Mouse (Mus musculus): Measurements from ENCODE around the gene B3gnt6.
"Not testable (repeated sequence)": the region's sequence is repeated elsewhere in the genome, so short reads cannot be mapped to it uniquely, and the experiment has no call there.

The B3gnt6 gene

DNA sequence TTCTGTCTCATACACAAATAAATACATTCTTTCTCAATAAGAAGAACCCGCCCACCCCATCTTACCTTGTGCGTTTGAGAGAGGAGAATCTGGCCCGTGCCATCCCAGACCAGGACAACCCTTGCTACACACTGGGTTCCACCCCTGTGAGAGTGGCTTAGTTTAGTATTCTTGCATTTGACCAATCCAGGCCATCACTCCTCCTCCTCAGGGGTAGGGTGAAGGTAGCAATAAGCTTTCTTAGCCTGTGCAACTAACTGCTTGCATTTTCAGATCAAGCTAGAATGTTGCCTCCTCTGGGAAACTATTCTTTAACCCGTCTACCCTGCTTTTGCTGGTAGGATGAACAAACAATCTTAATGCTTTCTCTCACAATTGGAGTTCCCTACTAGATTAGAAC lies at the start of gene B3gnt6:
Gene B3gnt6, minus strand, starts transcription at position 101 of the 400 bp plus-strand sequence.
- DNase-seq (ENCODE audit: extremely low spot score, low read depth, low spot score) = no peak

- no peak for DNase-seq (ENCODE audit: extremely low spot score, low read depth, low spot score)
Observed at GRCm38 (mm10) chr7:98236686-98237359, 37.5 kb upstream of the B3gnt6 start.

DNA sequence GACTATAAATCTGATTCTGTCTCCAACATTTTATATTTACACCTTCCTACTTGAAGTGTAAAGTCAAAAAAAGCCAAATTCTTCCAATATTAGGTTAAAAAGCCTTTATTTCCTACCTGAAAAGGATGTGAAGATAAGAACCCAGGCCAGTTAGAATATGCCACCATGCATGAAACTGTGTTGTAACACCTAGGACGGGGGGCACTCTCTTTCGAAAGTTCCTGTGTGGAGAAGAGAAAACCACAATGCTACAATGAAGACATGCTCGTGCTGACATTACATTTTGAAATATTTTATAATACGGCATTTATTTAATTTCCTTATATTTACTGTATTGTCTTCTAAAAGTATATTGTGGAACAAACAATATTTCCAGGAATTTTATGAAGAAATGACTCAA lies 24.5 kb upstream of the B3gnt6 start:
- no peak for DNase-seq (ENCODE audit: extremely low spot score, low read depth, low spot score)

- DNase-seq (ENCODE audit: extremely low spot score, low read depth, low spot score) = no peak
Observed at GRCm38 (mm10) chr7:98216713-98217112, 17.4 kb upstream of the B3gnt6 start.

GRCm38 (mm10) chr7:98202946-98203345 lies 3.7 kb upstream of the B3gnt6 start:
- DNase-seq (ENCODE audit: extremely low spot score, low read depth, low spot score) = no peak

DNA sequence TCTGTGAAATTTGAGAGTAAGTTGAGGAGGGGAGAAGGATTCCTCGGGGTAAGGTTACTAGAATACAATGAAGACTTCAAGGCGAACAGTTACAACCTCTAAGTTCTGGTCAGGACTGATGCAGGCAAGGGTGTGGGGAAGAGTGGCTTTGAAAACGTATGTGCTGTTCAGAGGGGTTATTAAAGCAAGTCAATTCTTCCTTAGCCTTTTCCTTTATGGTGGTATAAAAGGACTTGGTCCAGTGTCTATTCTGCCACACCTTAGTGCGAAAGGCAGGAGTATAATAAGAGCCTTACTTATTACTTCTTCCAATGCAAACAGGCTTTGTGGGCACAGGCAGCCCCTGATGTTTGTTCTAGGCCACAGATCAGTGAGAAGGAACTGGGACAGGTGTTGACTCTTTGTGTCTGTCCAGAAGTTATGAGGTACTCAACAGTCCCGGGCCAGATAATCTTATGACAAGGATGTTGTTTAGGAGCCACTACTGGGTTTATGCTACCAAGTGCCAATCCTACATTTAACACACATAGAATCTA lies 2.3 kb upstream of the B3gnt6 start:
- no peak for DNase-seq (ENCODE audit: extremely low spot score, low read depth, low spot score)

GRCm38 (mm10) chr7:98200396-98200795 lies 1.1 kb upstream of the B3gnt6 start:
- DNase-seq (ENCODE audit: extremely low spot score, low read depth, low spot score) = no peak

GRCm38 (mm10) chr7:98195151-98195801 lies 4.0 kb downstream of the B3gnt6 start:
- DNase-seq (ENCODE audit: extremely low spot score, low read depth, low spot score) = no peak

- DNase-seq (ENCODE audit: extremely low spot score, low read depth, low spot score) = no peak
Observed at GRCm38 (mm10) chr7:98194026-98194792, 5.1 kb downstream of the B3gnt6 start.

GRCm38 (mm10) chr7:98193515-98194025 lies 5.7 kb downstream of the B3gnt6 start:
- DNase-seq (ENCODE audit: extremely low spot score, low read depth, low spot score) = no peak

GRCm38 (mm10) chr7:98191571-98192250 lies 7.6 kb downstream of the B3gnt6 start:
- no peak for DNase-seq (ENCODE audit: extremely low spot score, low read depth, low spot score)

DNA sequence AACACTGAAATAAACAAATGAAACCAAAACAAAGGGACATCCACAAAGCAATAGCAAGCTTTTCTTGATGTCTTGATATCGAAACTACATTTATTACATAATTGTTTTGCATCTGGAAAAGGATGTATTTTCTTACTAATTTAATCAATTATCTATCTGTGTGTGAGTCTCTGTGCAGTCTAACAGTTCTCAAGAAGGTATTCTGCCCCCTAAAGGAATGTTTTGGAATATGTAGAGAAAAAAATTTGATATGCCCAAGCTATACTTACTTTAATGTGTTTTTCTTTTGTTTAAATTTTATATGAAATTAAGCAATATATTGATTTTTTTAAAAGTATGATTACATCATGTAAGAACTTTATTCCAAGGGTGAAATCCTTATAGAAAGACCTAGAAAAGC lies 8.7 kb downstream of the B3gnt6 start:
- no peak for DNase-seq (ENCODE audit: extremely low spot score, low read depth, low spot score)

DNA sequence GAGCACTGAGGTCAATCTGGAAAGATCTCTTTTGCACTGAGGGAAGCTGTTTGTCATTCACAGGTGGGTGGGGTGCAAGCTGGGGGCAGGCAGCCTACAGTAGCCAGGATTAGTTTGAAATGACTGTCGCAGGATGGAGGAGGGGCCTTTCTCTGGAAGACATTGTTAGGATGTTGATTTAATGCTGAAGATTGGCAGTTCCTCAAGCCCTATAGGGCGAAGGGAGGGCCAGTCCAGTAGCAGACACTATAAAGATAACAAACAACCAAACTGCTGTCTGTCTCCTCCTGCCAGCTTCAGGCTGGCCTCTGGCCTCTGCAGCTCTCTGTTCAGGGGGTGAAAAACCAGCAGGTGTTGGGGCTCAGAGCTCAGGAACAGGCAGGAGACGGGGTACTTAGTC lies 9.5 kb downstream of the B3gnt6 start:
- no peak for DNase-seq (ENCODE audit: extremely low spot score, low read depth, low spot score)

GRCm38 (mm10) chr7:98188680-98189079 lies 10.6 kb downstream of the B3gnt6 start:
- no peak for DNase-seq (ENCODE audit: extremely low spot score, low read depth, low spot score)

- no peak for DNase-seq (ENCODE audit: extremely low spot score, low read depth, low spot score)
Observed at GRCm38 (mm10) chr7:98188238-98188637, 11.0 kb downstream of the B3gnt6 start.

GRCm38 (mm10) chr7:98187332-98187731 lies 11.9 kb downstream of the B3gnt6 start:
- DNase-seq (ENCODE audit: extremely low spot score, low read depth, low spot score) = not testable (repeated sequence)

DNA sequence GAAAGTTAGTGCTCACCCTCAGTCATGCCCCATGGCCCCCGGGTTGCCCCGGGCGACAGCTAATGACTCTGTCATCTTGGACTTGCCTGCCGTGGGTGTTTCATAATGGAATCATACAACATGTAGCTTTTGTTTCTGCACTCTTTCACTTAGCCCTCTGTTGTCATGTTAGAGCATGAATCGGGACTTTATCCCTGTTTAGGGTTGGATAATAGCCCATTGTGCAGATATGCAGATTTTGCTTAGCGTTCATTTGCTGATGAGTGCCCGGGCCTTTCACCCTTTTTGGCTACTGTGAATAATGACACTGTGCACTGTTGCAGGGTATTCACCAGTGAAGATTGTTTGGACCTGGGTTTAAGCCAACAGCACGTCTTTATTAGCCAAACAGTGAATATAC lies 12.6 kb downstream of the B3gnt6 start:
- no peak for DNase-seq (ENCODE audit: extremely low spot score, low read depth, low spot score)

- no peak for DNase-seq (ENCODE audit: extremely low spot score, low read depth, low spot score)
Observed at GRCm38 (mm10) chr7:98185326-98185725, 14.0 kb downstream of the B3gnt6 start.

DNA sequence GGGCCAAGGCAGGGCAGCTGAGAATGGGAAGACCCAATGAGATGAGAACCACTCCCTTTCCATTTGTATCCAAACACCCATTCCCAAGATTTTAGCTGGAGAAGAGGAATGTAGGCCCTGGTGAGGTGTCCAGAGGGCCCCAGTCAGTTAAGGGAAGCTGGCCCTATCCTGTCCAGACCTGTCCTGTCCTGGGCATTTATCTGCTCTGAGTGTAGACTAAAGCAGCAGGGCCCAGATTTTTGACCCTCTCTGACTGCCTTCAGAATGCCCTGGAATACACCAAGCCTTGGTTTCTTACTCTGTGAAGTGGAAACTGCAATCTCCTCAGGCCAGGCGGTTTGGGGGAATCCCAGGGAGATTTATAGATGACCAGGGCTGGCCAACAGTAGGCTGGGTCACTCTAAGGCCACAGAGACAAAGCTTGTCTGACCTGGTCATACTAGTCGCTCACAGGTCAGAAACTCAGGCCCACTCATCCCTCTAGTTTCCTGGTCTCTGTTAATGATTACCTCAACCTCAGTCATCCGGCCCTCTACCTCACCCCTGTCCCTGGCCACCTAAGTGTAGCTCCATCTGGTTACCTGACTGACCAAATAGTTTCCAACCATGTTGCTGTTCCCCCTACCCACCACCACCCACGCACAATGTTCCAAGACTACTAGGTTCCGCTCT lies 20.6 kb downstream of the B3gnt6 start:
- DNase-seq (ENCODE audit: extremely low spot score, low read depth, low spot score) = no peak

- DNase-seq (ENCODE audit: extremely low spot score, low read depth, low spot score) = no peak
Observed at GRCm38 (mm10) chr7:98177929-98178559, 21.2 kb downstream of the B3gnt6 start, which contains the start of gene Capn5. Capn5 (minus strand) TSS chr7:98178274.

Measured in hindlimb bud, embryonic 11.5 days (tissue).